Mouse (Mus musculus) embryo, embryonic 11.5 days (tissue): ENCODE results near the gene Ncbp3.

Experiments
- DNase-seq: peaks from one replicate; pipeline ENCODE4 v3.0.0-alpha.2; 2012; ENCODE audit warnings: low read depth, low spot score

The Ncbp3 gene

GRCm38 (mm10) chr11:73030821-73031498 is 16.6 kb upstream of the Ncbp3 start:
- peak; percentile 78 for DNase-seq

- DNase-seq = no peak
Observed at GRCm38 (mm10) chr11:73031536-73031935, 16.0 kb upstream of the Ncbp3 start.

GRCm38 (mm10) chr11:73036077-73036476 is 11.5 kb upstream of the Ncbp3 start:
- no peak for DNase-seq

- DNase-seq = no peak
Observed at GRCm38 (mm10) chr11:73036889-73037288, 10.7 kb upstream of the Ncbp3 start.

GRCm38 (mm10) chr11:73037691-73038090 is 9.9 kb upstream of the Ncbp3 start:
- DNase-seq = no peak

- no peak for DNase-seq
Observed at GRCm38 (mm10) chr11:73039102-73039799, 8.3 kb upstream of the Ncbp3 start.

GRCm38 (mm10) chr11:73044229-73044755 is 3.3 kb upstream of the Ncbp3 start:
- DNase-seq = no peak

GRCm38 (mm10) chr11:73044789-73045188 is 2.8 kb upstream of the Ncbp3 start:
- no peak for DNase-seq

- DNase-seq = peak; percentile 24
Observed at GRCm38 (mm10) chr11:73048030-73048876, 670 bp downstream of the Ncbp3 start.

GRCm38 (mm10) chr11:73049335-73049734 is 1.8 kb downstream of the Ncbp3 start:
- peak; percentile 77 for DNase-seq

GRCm38 (mm10) chr11:73052795-73053194 is 5.2 kb downstream of the Ncbp3 start:
- DNase-seq = no peak

- no peak for DNase-seq
Observed at GRCm38 (mm10) chr11:73057701-73058100, 10.1 kb downstream of the Ncbp3 start.

- DNase-seq = no peak
Observed at GRCm38 (mm10) chr11:73059630-73060029, 12.0 kb downstream of the Ncbp3 start.

GRCm38 (mm10) chr11:73061413-73061812 is 13.8 kb downstream of the Ncbp3 start:
- DNase-seq = no peak

- no peak for DNase-seq
Observed at GRCm38 (mm10) chr11:73071839-73072238, 24.3 kb downstream of the Ncbp3 start.

- no peak for DNase-seq
Observed at GRCm38 (mm10) chr11:73076295-73076694, 28.7 kb downstream of the Ncbp3 start.

- no peak for DNase-seq
Observed at GRCm38 (mm10) chr11:73076733-73077132, 29.1 kb downstream of the Ncbp3 start.

- DNase-seq = no peak
Observed at GRCm38 (mm10) chr11:73077211-73077720, 29.7 kb downstream of the Ncbp3 start.

- DNase-seq = no peak
Observed at GRCm38 (mm10) chr11:73078615-73079014, 31.0 kb downstream of the Ncbp3 start.

- no peak for DNase-seq
Observed at GRCm38 (mm10) chr11:73080306-73080705, 32.7 kb downstream of the Ncbp3 start.

GRCm38 (mm10) chr11:73084303-73084702 is 36.7 kb downstream of the Ncbp3 start:
- no peak for DNase-seq

- no peak for DNase-seq
Observed at GRCm38 (mm10) chr11:73084804-73085231, 37.2 kb downstream of the Ncbp3 start.
